Mouse (Mus musculus) cerebellum, adult 11 months (tissue): Measurements from ENCODE around the gene Spindoc.

Source experiments
- DNase-seq: peaks from one replicate; pipeline ENCODE4 v3.0.0; 2022

The Spindoc gene

GRCm38 (mm10) chr19:7334049-7334448 lies 48.7 kb downstream of the Spindoc start:
- DNase-seq: no peak

- no peak for DNase-seq
These were observed 61.4 kb downstream of the Spindoc start for GRCm38 (mm10) chr19:7321391-7321790.

DNA sequence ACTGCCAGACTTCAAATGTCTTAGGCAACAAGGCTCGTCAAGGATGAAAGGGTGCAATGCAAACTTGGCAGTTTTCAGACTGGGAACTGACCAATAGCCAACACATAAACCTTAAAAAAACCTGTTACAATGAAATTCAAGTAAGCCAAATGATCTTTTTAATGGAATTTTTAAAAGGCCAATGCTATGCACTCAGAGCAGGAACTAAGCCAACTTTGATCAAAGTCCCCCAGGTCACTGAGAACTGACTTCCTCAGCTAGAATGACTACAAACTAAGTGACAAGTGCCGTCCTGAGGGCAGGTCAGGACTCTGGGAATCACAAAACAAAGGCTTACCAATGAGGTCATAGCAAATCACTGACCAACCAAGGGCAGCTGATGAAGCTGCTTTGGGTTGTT lies 62.6 kb downstream of the Spindoc start:
- no peak for DNase-seq

GRCm38 (mm10) chr19:7317716-7318115 lies 65.1 kb downstream of the Spindoc start:
- DNase-seq: no peak

DNA sequence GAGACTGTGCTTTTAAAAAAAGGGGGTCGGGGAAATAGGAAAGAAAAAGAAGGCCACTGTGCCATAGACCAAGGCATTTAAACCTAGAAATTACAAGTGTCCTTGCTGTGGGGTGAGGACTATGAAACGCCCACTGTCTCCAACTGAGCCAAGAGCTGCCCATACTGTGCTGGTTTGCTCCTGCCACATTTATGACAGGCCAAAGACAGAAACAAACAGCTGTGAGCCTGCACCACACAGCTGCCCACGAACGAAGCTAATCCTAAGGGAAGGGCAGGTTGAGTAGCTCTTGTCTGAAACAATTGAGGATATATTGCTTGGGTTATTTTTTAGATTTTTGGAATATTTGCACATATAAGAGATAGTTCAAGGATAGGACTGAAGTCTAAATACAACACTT lies 66.0 kb downstream of the Spindoc start:
- DNase-seq: no peak

- no peak for DNase-seq
These were observed 67.2 kb downstream of the Spindoc start for GRCm38 (mm10) chr19:7315587-7315984.

- DNase-seq: no peak
These were observed 67.7 kb downstream of the Spindoc start for GRCm38 (mm10) chr19:7314976-7315586.

DNA sequence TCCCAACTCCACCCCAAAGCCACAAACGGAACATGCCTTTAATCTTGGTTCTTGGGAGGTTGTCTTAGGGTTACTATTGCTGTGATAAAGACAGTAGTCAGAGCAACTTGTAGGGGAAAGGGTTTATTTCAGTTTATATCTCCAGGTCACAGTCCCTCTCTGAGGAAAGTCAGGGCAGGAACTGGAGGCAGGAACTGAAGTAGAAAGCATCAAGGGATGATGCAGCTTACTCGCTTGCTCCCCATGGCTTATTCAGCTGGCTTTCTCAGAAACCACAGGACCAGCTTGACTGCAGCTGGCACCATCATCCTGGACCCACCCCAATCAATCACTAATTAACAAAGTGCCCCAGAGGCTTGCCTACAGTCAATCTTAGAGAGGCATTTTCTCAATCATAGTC lies 69.1 kb downstream of the Spindoc start:
- DNase-seq: no peak

GRCm38 (mm10) chr19:7311306-7311705 lies 71.5 kb downstream of the Spindoc start:
- DNase-seq: peak; percentile 72

- peak; percentile 39 for DNase-seq
These were observed 72.1 kb downstream of the Spindoc start for GRCm38 (mm10) chr19:7310704-7311103.

DNA sequence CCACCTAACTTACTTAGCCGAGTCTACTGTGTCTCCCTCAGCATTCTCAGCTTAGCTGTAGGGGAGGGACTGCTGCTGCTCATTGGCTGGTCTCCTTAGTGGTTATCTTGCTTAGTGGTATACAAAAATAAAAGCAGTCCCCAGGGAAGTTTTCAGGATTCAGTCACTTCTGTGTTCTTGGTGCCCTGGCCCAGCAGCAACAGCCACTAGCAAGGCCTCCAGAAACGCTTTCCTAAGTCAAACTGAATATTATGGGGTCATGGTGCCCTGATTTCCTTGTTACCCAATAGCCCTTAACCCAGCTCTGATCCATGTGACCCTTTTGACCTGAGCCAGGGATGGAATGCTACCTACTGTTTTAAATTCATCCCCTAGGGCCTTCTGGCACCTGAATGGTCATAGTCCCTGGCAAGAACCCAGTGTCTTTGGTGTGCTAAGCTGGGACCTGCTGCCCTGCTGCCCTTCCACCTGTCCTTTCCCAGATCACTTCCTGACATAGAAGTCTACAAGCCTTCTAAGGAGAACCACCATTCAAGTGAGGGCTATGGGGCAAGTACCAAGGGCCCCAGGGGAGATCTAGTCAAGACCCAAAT lies 73.0 kb downstream of the Spindoc start:
- DNase-seq: peak; percentile 32

DNA sequence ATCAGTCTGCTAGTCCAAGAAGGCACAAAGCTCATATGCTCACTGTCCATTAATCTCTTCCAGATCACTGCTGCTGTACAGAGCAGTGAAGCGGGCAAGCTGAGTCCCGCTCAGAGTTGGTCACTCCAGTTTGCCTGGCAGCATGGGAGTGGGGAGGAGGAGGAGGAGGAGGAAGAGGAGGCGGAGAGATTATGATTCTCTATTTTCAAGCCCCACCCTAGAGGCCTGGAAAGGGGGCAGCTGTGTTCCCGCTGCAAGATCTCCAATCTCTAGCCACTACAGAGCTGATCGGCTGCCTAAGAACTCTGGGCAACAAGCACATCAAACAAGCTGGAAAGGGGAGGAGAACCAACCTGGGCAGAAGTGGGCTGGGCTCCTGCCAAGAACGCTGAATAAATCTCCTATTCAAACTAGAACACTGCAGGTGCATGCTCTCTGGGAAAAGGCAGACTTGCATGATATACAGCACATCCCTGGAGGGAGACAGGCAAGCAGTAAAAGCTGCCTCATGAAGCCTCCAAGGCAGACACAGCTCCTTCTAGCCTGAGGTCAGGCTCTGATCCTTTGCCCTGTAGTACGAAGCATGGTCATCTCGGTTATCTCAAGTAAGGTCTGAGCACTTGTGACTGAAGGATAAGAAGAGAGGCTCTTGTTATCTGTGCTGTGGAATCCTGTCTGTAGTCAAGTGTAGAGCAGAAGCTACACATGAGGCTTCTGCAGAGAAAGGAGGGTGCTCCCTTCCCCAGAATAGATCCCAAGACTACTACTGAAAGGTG lies 74.6 kb downstream of the Spindoc start:
- DNase-seq: no peak

- no peak for DNase-seq
These were observed 75.8 kb downstream of the Spindoc start for GRCm38 (mm10) chr19:7306968-7307367.

GRCm38 (mm10) chr19:7305380-7306310 lies 77.1 kb downstream of the Spindoc start:
- no peak for DNase-seq

DNA sequence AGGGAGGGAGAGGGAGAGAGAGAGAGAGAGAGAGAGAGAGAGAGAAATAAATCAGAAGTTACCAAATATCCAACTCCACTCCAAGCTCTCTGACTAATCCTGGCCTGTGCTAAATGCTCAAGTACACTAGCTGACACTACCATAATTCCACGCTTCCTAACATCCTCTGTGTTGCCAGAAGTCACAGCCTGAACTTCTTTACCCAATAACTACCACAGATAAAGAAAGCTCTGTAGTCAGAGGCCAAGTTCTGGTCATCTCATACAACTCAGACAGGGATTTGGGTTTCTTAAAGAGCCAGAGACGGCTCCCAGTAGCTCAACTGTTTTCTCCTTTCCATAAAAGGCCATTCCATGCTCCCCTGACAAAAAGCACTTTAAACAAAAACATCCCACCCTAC lies 78.0 kb downstream of the Spindoc start:
- no peak for DNase-seq
